Mouse (Mus musculus) heart, adult 18-20 months (tissue): ENCODE results near the gene Chst2. TPM values are rescaled to one million over a fixed set of nuclear protein-coding genes. Genes with fewer than 3 reads are reported as not detected.

Source experiments
- DNase-seq, 2 experiments: peaks; one replicate each; pipeline ENCODE4 v3.0.0; 2021 to 2022; ENCODE audit warnings: mixed read lengths in 1 of 2
- long read RNA-seq, 2 experiments: library from polyadenylated mRNA; stranded (forward); transcript quantifications; one replicate each; pipeline ENCODE4 v2.0.0; 2021
- total RNA-seq, 2 experiments: library from RNA; stranded (reverse); gene quantifications; 2 replicates each; pipeline ENCODE4 v1.2.3; 2021

Chst2 gene
- total RNA-seq, result 1 to 10 TPM; 1.2 TPM
- long read RNA-seq, experiment 1, full-length matches to known transcripts, result 1 of 1 reads
- long read RNA-seq, experiment 1, partial matches to known transcripts, result 0 of 1 reads
- long read RNA-seq, experiment 1, other reads (novel, unspliced or antisense), result 0 of 1 reads
- long read RNA-seq, experiment 2, result 0 reads

DNA sequence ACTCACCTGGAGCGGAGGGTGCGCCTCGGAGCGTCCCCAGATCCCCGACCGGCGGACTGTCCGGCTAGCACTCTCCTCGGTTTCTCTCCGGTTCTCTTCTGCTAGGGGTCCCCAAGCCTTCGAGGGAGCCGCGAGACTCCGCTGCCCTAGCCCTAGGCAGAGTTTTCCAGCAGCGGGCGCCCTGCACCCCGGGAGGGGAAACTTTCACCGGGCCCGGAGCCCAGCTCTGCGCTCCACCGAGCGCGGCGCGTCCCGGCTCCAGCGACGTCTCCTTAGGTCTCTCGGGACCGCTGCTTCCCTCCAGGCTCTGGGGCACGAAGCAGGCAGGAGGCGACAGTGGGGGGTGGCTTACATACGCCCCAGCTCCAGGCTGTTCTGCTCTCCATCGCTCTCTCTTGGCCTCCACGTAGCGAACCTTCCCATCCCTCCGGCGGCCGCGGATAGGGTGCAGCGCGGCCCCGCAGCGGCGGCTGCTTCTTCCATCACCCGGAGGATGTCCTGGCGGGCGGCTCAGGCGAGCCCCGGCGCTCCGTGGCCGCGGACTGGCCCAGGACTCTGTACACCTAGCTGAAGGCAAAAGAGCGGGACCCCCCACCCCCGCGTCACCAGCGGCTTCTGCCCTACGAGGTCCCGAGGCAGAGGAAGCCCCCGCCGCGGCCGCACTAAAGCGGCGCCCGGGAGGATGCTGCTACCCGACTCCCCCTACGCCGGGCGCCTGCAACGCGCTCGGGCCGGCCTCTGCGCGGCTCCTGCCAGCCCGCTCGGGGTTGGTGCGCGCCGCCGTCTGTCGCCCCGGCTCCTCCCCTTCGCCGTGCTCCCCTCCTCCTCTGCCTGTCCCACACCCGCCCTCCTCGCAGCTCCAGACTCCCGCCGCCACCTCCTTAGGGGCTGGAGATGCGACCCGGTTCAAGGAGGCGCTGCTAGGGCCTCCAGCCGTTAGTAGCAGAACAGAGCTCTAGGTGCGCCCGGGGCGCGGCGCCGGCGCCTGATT is at the start of gene Chst2:
TSS of gene Chst2 (minus strand) at position 152 of the 991 bp plus-strand sequence.
- DNase-seq, result peak; percentile 82 to 91

GRCm38 (mm10) chr9:95451931-95452330 is 45.4 kb upstream of the Chst2 start:
- no peak for DNase-seq

DNA sequence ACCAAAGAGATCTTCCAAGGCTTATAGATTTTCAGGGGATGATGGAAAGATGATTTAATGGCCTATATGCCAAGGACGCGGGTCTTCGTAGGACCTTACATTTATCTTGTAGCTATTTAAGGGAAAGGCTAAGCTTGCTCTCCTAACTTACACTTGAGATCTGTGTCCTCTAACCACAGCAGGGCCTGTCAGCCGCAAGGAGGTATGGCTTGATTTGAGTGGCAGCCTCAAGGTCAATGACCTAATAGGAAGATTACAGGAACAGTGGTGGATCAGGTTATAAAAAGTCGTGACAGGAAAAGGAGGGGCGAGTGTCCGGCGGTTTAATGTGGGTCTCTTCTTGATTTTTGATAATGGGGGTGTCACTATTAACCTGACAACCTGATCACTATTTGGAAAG is 44.1 kb upstream of the Chst2 start:
- peak; percentile 29 to 32 for DNase-seq

GRCm38 (mm10) chr9:95442321-95442731 is 35.8 kb upstream of the Chst2 start:
- DNase-seq, result no peak

- no peak for DNase-seq
Observed at GRCm38 (mm10) chr9:95437883-95438282, 31.4 kb upstream of the Chst2 start.

- DNase-seq, result no peak
Observed at GRCm38 (mm10) chr9:95436294-95436613, 29.7 kb upstream of the Chst2 start.

DNA sequence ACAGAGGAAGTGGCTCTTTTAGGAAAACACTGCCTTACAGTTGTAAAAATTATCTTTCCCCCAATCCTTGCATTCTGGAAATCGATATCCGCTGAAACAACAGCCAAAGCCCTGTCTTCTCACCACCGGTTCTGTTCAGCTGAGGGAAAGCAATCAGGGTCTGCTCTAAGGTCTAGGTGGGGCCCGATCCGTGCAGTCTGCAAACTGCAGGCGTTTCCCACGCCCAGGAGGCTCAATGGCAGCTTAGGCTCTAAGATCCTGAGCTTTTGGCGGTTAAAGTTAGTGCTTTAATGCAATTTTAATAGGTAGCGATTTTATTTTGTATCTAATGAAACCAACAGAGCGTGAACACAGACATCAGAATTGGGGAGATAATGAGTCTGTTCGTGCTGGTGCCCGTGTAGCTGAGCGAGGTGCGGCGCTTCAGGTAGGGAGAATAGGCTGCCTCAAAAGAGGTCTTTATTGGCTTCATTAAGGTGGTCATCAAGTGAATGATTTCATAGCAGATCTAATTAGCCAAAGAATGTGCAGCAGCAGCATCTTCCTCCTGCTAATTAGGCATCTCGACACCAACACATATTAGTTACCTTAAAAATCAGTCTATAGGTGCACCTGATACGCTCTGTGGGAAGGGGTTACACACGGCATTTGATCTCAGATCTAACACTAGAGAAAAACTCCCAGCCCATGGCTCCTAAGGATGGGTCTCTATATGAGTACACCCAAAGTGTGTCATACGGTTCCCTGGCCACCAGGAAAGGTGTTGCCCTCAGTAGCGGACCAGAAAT is 29.2 kb upstream of the Chst2 start:
- DNase-seq, result no peak

DNA sequence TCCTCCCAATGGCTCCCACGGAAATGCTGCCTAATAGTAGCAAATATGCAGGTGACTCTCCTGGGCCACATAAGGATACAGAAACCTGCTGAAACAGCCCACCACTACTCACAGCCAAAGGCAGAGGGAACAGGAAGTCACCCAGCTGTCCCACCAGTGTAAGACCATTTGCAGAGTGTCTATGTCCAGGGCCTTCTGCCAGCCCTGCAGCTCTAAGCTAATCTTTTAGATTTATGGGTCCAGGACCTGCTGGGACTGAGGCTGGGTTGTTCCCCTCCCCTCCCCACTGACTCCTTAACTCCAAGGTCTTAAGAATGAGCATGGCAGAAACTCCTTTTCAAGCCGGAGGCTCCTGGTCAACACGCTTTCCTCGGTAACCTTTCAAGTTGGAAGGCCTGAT is 21.8 kb upstream of the Chst2 start:
- no peak for DNase-seq

- DNase-seq, result no peak
Observed at GRCm38 (mm10) chr9:95413911-95414310, 7.4 kb upstream of the Chst2 start.

DNA sequence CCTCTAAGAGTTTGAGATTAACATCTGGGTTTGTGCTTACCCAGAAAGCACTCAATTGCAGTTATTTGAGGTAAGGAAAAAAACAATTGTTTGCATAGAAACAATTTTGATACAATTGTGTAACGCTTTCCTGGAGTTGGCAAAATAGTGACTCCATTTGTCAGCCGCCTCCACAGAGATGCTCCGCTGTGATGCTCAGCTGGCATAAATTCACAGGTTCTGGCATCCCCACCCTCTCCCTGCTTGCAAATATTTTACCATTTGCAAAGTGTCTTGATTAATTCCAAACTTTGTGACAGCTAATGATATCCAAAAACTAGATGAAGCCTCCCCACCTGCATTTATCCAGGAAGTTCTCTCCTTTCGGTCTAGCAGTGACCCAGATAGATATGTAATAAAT is 5.5 kb upstream of the Chst2 start:
- DNase-seq, result no peak

DNA sequence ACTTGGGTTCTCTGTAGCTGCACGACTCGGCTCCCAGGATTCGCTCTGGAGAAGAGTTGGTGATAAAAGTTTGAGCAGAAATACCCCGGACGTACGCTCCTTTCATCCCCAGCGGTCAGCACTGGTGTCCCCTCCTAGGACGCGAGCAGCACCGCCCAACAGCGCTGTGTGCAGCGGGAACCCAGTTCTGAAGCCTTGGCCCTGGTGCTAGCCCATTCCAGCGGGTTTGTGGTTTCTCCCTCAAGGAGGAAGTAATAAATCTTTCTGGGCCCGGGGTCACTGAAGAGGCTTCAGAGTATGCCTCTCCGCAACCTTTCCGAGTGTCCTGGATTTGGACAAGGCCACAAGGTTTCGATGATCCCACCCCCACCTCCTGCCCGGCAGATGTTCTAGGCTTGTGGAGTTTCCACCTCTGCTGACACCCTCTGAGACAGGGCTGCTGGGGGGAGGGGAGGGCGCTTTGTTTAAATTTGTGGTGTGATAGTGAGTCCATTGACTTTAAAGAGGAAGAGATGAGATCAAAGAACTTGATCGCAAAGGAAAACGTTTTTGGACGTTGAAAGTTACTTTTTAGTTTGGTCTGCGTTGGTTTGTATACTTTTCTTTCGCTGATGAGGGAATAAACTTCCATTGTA is 1.2 kb upstream of the Chst2 start:
- no peak for DNase-seq

DNA sequence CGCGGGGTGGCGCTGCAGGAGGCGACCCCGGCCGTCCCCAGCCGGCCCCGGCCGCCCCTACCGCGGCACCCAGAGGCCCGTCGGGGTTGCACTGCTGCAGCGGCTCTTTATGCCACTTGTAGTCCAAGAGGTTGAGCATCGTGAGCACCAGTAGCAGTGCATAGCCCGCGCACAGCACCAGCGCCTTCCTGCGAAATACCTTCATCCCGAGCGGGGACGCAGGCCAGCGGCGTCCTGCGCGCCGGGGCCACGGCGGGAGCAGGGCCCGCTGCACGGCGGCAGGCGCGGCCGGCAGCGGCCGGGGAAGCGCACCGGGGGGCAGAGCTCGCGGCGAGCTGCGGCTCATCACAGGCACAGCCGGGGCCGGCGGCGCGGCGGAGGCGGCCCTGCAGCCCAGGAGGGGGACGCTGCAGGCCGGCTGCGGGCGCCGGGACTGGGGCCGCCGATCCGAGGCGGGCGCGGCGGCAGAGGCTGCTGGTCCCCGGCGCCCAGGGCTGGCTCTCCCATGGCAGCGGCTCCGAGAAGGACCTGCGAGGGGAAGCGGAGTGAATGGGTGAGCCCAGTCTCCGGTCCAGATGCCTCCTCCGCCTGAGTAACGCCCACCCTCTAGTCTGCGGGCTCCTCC is 464 bp downstream of the Chst2 start:
- peak; percentile 2 to 35 for DNase-seq

- DNase-seq, result peak; percentile 40 to 68
Observed at GRCm38 (mm10) chr9:95405511-95405945, 994 bp downstream of the Chst2 start.

GRCm38 (mm10) chr9:95404811-95405465 is 1.6 kb downstream of the Chst2 start:
- no peak for DNase-seq

- DNase-seq, result no peak
Observed at GRCm38 (mm10) chr9:95401686-95402085, 4.8 kb downstream of the Chst2 start.

GRCm38 (mm10) chr9:95392011-95392410 is 14.5 kb downstream of the Chst2 start:
- no peak for DNase-seq

GRCm38 (mm10) chr9:95389956-95390355 is 16.6 kb downstream of the Chst2 start:
- DNase-seq, result no peak

GRCm38 (mm10) chr9:95387881-95388380 is 18.6 kb downstream of the Chst2 start:
- peak; percentile 24 to 33 for DNase-seq

DNA sequence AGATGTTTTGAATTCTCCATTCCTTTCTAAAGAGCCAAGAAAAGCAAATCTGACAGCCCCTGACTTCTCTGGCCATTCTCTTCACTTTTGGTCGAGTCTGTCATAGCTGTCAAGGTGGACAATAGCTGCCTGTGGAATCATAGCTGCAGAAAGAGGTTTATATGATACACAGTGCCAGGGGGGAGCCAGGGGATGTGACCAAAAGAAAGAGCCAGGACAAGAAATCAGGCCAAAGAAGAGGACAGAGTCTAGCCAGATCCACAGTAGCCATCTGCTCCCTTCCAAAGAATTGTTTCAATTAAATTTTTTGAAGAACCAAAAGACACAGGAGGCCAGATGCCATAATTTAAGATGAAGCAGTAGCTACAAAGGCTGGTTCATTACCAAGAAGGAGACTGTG is 30.6 kb downstream of the Chst2 start:
- no peak for DNase-seq

GRCm38 (mm10) chr9:95375336-95375735 is 31.2 kb downstream of the Chst2 start:
- DNase-seq, result no peak

DNA sequence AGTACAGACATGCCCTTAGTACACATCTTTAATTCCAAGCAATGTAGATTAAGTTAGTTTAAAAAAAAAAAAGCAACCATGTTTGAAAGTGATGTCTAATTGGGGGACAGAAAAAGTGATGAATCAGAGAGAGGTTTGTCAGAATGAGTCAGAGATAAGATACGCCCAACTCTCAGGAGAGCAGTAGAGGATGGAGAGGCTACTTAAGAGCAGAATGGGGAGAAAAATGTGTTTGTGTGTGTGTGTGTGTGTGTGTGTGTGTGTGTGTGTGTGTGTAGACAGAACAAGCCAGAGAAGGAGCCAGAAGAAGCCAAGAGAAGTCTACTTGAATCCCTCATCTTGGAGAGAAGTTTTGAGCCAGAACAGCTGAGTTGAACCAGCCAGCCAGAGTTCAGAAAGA is 32.8 kb downstream of the Chst2 start:
- no peak for DNase-seq
